Mouse (Mus musculus): ENCODE measurements around the gene 2300009A05Rik. TPM values are rescaled to one million over a fixed set of nuclear protein-coding genes. Genes with fewer than 3 reads are reported as not detected.

Gene 2300009A05Rik
- total RNA-seq (2021): 10 to 100 TPM; 36.2 to 37.3 TPM

- intact Hi-C loops (cut with DNase I): loop anchor here (2.0 to 10.0 kb wide), 2 partner anchors 22 to 206 kb away; partner anchors contain the start of genes Aagab, Iqch and Map2k5
- peak; percentile 94 for DNase-seq (ENCODE audit: low spot score)
Observed at GRCm38 (mm10) chr9:63398611-63399462, at the start of gene 2300009A05Rik. 2300009A05Rik (minus strand) TSS chr9:63399246.

- intact Hi-C loops (cut with DNase I): no loop called here
Observed at GRCm38 (mm10) chr9:63443695-63444094, 44.6 kb upstream of the 2300009A05Rik start.

GRCm38 (mm10) chr9:63430652-63431051 lies 31.6 kb upstream of the 2300009A05Rik start:
- intact Hi-C loops (cut with DNase I): no loop called here
- DNase-seq (ENCODE audit: low spot score): no peak

More at GRCm38 (mm10) chr9:63443695-63444094, 44.6 kb upstream of the 2300009A05Rik start:
- DNase-seq (ENCODE audit: low spot score): no peak

- intact Hi-C loops (cut with DNase I): no loop called here
Observed at GRCm38 (mm10) chr9:63421096-63421736, 22.2 kb upstream of the 2300009A05Rik start.

GRCm38 (mm10) chr9:63420396-63420795 lies 21.4 kb upstream of the 2300009A05Rik start:
- intact Hi-C loops (cut with DNase I): no loop called here
- DNase-seq (ENCODE audit: low spot score): no peak

More at GRCm38 (mm10) chr9:63421096-63421736, 22.2 kb upstream of the 2300009A05Rik start:
- no peak for DNase-seq (ENCODE audit: low spot score)

GRCm38 (mm10) chr9:63400176-63400575 lies 1.1 kb upstream of the 2300009A05Rik start:
- intact Hi-C loops (cut with DNase I): no loop called here
- DNase-seq (ENCODE audit: low spot score): no peak

- intact Hi-C loops (cut with DNase I): loop anchor here (2.0 to 10.0 kb wide), 2 partner anchors 23 to 205 kb away; partner anchors contain the start of genes Aagab, Iqch and Map2k5
- DNase-seq (ENCODE audit: low spot score): no peak
Observed at GRCm38 (mm10) chr9:63399463-63399815, 393 bp upstream of the 2300009A05Rik start.

GRCm38 (mm10) chr9:63395612-63396011 lies 3.4 kb downstream of the 2300009A05Rik start:
- intact Hi-C loops (cut with DNase I): loop anchor here (10.0 kb wide), 1 partner anchor 209 kb away; the partner anchor contains the start of genes Aagab and Iqch
- no peak for DNase-seq (ENCODE audit: low spot score)

- intact Hi-C loops (cut with DNase I): loop anchor here (10.0 kb wide), 1 partner anchor 213 kb away; the partner anchor contains the start of genes Aagab and Iqch
- no peak for DNase-seq (ENCODE audit: low spot score)
Observed at GRCm38 (mm10) chr9:63391307-63391706, 7.7 kb downstream of the 2300009A05Rik start.

GRCm38 (mm10) chr9:63382761-63383160 lies 16.3 kb downstream of the 2300009A05Rik start:
- no peak for DNase-seq (ENCODE audit: low spot score)
- intact Hi-C loops (cut with DNase I): no loop called here

- no peak for DNase-seq (ENCODE audit: low spot score)
- intact Hi-C loops (cut with DNase I): no loop called here
Observed at GRCm38 (mm10) chr9:63380326-63380725, 18.7 kb downstream of the 2300009A05Rik start.

- no peak for DNase-seq (ENCODE audit: low spot score)
- intact Hi-C loops (cut with DNase I): no loop called here
Observed at GRCm38 (mm10) chr9:63378174-63378573, 20.9 kb downstream of the 2300009A05Rik start.

- DNase-seq (ENCODE audit: low spot score): peak; percentile 82
- intact Hi-C loops (cut with DNase I): loop anchor here (2.0 kb wide), 1 partner anchor 21 kb away; the partner anchor contains the start of gene 2300009A05Rik
Observed at GRCm38 (mm10) chr9:63377270-63378142, 21.5 kb downstream of the 2300009A05Rik start, which contains the start of gene Map2k5. Map2k5 (minus strand) TSS chr9:63377902.

GRCm38 (mm10) chr9:63373315-63373714 lies 25.7 kb downstream of the 2300009A05Rik start:
- no peak for DNase-seq (ENCODE audit: low spot score)
- intact Hi-C loops (cut with DNase I): no loop called here

- no peak for DNase-seq (ENCODE audit: low spot score)
- intact Hi-C loops (cut with DNase I): no loop called here
Observed at GRCm38 (mm10) chr9:63372541-63372940, 26.5 kb downstream of the 2300009A05Rik start.

GRCm38 (mm10) chr9:63360410-63360809 lies 38.6 kb downstream of the 2300009A05Rik start:
- intact Hi-C loops (cut with DNase I): no loop called here

GRCm38 (mm10) chr9:63359016-63359415 lies 40.0 kb downstream of the 2300009A05Rik start:
- intact Hi-C loops (cut with DNase I): no loop called here
- DNase-seq (ENCODE audit: low spot score): no peak

More at GRCm38 (mm10) chr9:63360410-63360809, 38.6 kb downstream of the 2300009A05Rik start:
- no peak for DNase-seq (ENCODE audit: low spot score)

GRCm38 (mm10) chr9:63356721-63357120 lies 42.3 kb downstream of the 2300009A05Rik start:
- intact Hi-C loops (cut with DNase I): no loop called here

GRCm38 (mm10) chr9:63356278-63356677 lies 42.8 kb downstream of the 2300009A05Rik start:
- DNase-seq (ENCODE audit: low spot score): no peak
- intact Hi-C loops (cut with DNase I): no loop called here

More at GRCm38 (mm10) chr9:63356721-63357120, 42.3 kb downstream of the 2300009A05Rik start:
- no peak for DNase-seq (ENCODE audit: low spot score)
